Mouse (Mus musculus) limb, embryonic 14.5 days (tissue): ENCODE results near the gene Gm42421. TPM values are rescaled to one million over a fixed set of nuclear protein-coding genes. Genes with fewer than 3 reads are reported as not detected.

ENCODE experiments used
- ATAC-seq: fragments of 200-750 bp; cut with Nextera tagmentation; 2 replicates; pipeline ENCODE4 v1.8.0; 2017; ENCODE audit warnings: low read depth, moderate number of reproducible peaks, moderate TSS enrichment; ENCODE audit not compliant: low FRiP score
- DNase-seq: peaks from one replicate; pipeline ENCODE4 v3.0.0-alpha.2; 2015; ENCODE audit warnings: low spot score
- H3K27ac ChIP-seq: fragments of 300-500 bp; sonication (generic); replicated peaks from 2 replicates; pipeline ENCODE4 v1.5.1; 2014; ENCODE audit warnings: low read depth, mild to moderate bottlenecking, low read length, moderate library complexity, mixed read lengths
- H3K27me3 ChIP-seq: fragments of 300-500 bp; sonication (generic); 2 replicates; pipeline ENCODE4 v1.6.1; 2014; ENCODE audit warnings: low read length, mixed read lengths; ENCODE audit not compliant: control insufficient read depth, insufficient read depth
- H3K36me3 ChIP-seq: fragments of 300-500 bp; sonication (generic); 2 replicates; pipeline ENCODE4 v1.6.1; 2014; ENCODE audit warnings: mild to moderate bottlenecking, low read length, moderate library complexity, mixed read lengths; ENCODE audit not compliant: control insufficient read depth, insufficient read depth
- H3K4me1 ChIP-seq: fragments of 300-500 bp; sonication (generic); 2 replicates; pipeline ENCODE4 v1.6.1; 2014; ENCODE audit warnings: antibody characterized with exemption, low read length, mixed read lengths; ENCODE audit not compliant: control insufficient read depth, insufficient read depth
- H3K4me2 ChIP-seq: fragments of 300-500 bp; sonication (generic); replicated peaks from 2 replicates; pipeline ENCODE4 v1.6.1; 2014; ENCODE audit warnings: low read depth, mild to moderate bottlenecking, low read length, moderate library complexity; ENCODE audit not compliant: severe bottlenecking
- H3K4me3 ChIP-seq: fragments of 300-500 bp; sonication (generic); replicated peaks from 2 replicates; pipeline ENCODE4 v1.5.1; 2014; ENCODE audit warnings: low read length
- H3K9ac ChIP-seq: fragments of 300-500 bp; sonication (generic); 2 replicates; pipeline ENCODE4 v1.6.1; 2014; ENCODE audit warnings: mild to moderate bottlenecking, low read depth, low read length, moderate library complexity; ENCODE audit not compliant: severe bottlenecking
- H3K9me3 ChIP-seq: fragments of 300-500 bp; sonication (generic); 2 replicates; pipeline ENCODE4 v1.6.1; 2016; ENCODE audit warnings: low read length; ENCODE audit not compliant: control insufficient read depth
- POLR2A ChIP-seq: fragments of 200-500 bp; IDR thresholded peaks from 2 replicates; pipeline ENCODE4 v1.8.0; 2012; ENCODE audit warnings: inconsistent platforms, mild to moderate bottlenecking, moderate library complexity, borderline replicate concordance; ENCODE audit not compliant: insufficient read depth, insufficient read length; ENCODE audit errors: extremely low read depth
- WGBS: fragments of 180-500 bp; shearing (Covaris S2); extraction: QIAGEN DNeasy Blood & Tissue Kit; methylation state at CpG from one replicate; pipeline ENCODE4 v1.1.7; 2014; 5-methylcytosine and 5-hydroxymethylcytosine counted together
- polyA plus RNA-seq, 2 experiments: library from polyadenylated mRNA; depleted of rRNA in 1 of 2; stranded (reverse) in 1 of 2; unstranded in 1 of 2; fragments of >200 nt; fragmentation: Nextera tagmentation in 1 of 2; extraction: Ambion mirVana in 1 of 2; gene quantifications; 2 replicates each; pipeline versions ENCODE4 v1.2.1 to v1.2.3; 2012 to 2014

The Gm42421 gene
- polyA plus RNA-seq, 2 experiments, result 0.76 to 1.6 TPM

DNA sequence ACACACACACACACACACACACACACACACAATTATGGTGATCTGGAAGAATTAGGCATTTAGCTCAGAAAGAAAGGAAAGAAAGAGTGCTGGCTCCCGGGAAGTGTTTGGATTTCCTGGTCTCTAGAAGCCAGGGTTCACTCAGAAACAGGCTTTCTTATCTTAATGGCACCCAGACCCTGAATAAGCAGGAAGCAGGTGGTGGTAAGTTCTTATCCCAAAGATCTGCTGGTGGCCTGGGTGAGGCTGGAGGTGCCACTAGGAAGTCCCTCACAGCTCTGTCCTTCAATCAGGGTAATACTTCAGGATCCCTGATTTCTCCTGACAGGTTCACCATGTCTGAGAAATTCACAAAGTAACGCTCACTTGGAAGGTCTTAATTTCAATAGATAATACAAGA is 54.4 kb downstream of the Gm42421 start:
- Histone ChIP-seq H3K27ac (no peak overlapping the region), H3K36me3 (peaks cover 26% of the 10 kb centered on the region), H3K4me2 (no peak overlapping the region), H3K4me1 (no peaks in the 10 kb centered on the region), H3K9me3 (no peaks in the 10 kb centered on the region), H3K9ac (no peak overlapping the region), H3K27me3 (no peaks in the 10 kb centered on the region), H3K4me3 (no peak overlapping the region)
- TF ChIP-seq POLR2A, result no peak
- DNase-seq (no peak), ATAC-seq (no peak)
- 69% methylated on average over 2 of the region's 2 CpGs for whole genome bisulfite sequencing

DNA sequence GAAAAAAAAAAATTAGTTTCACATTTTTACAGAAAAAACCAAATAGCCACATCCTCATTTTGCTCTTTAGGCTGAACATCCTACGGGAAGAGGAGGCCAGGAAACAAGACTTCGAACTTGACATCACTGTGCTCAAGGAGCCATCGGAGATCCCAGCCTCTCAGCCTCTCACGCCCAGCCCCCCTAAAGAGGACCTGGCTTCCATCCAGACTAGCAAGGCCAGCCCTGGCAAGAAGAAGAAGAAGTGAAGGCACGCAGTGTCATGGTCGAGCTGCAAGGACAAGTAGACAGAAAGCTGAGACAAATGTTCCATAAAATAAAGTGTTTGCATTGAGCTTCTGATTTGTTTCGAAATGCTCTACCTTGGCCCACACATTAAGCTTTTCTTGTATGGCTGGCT is 57.4 kb downstream of the Gm42421 start:
- TF ChIP-seq POLR2A, result no peak
- Histone ChIP-seq H3K4me1 (no peaks in the 10 kb centered on the region), H3K27ac (no peak overlapping the region), H3K4me3 (no peak overlapping the region), H3K4me2 (no peak overlapping the region), H3K9ac (no peak overlapping the region), H3K27me3 (no peaks in the 10 kb centered on the region), H3K36me3 (peaks cover 55% of the 10 kb centered on the region), H3K9me3 (no peaks in the 10 kb centered on the region)
- 88% methylated on average over 7 of the region's 7 CpGs for WGBS
- ATAC-seq (no peak), DNase-seq (no peak)

Other genes starting within 250 kb of the Gm42421 start
- gene Usp42, start 195.9 kb upstream of the Gm42421 start, polyA plus RNA-seq (2012; rRNA removed), result 16.3 and 18.4 TPM in 2 replicates
- gene Usp42, start 195.9 kb upstream of the Gm42421 start, polyA plus RNA-seq (2014; fragmentation: Nextera tagmentation; extraction: Ambion mirVana), result 21.9 and 24.6 TPM in 2 replicates
- 24.7 and 25.8 TPM in 2 replicates for gene Eif2ak1, start 110.4 kb upstream of the Gm42421 start, polyA plus RNA-seq (2012; rRNA removed)
- gene Eif2ak1, start 110.4 kb upstream of the Gm42421 start, polyA plus RNA-seq (2014; fragmentation: Nextera tagmentation; extraction: Ambion mirVana), result 40.6 and 44.8 TPM in 2 replicates
- 0.36 and 0.54 TPM in 2 replicates for gene Ankrd61, start 30.5 kb upstream of the Gm42421 start, polyA plus RNA-seq (2012; rRNA removed)
- 0.21 and 0.33 TPM in 2 replicates for gene Ankrd61, start 30.5 kb upstream of the Gm42421 start, polyA plus RNA-seq (2014; fragmentation: Nextera tagmentation; extraction: Ambion mirVana)
- 93.0 and 94.1 TPM in 2 replicates for gene Aimp2, start 18.3 kb upstream of the Gm42421 start, polyA plus RNA-seq (2012; rRNA removed)
- 108 and 109 TPM in 2 replicates for gene Aimp2, start 18.3 kb upstream of the Gm42421 start, polyA plus RNA-seq (2014; fragmentation: Nextera tagmentation; extraction: Ambion mirVana)
- gene Pms2, start 18.2 kb upstream of the Gm42421 start, polyA plus RNA-seq (2012; rRNA removed), result 15.3 and 17.5 TPM in 2 replicates
- 25.9 and 27.0 TPM in 2 replicates for gene Pms2, start 18.2 kb upstream of the Gm42421 start, polyA plus RNA-seq (2014; fragmentation: Nextera tagmentation; extraction: Ambion mirVana)
- 2.6 and 4.4 TPM in 2 replicates for gene Rsph10b, start 4.9 kb downstream of the Gm42421 start, polyA plus RNA-seq (2012; rRNA removed)
- 2.8 and 3.2 TPM in 2 replicates for gene Rsph10b, start 4.9 kb downstream of the Gm42421 start, polyA plus RNA-seq (2014; fragmentation: Nextera tagmentation; extraction: Ambion mirVana)
- 39.9 and 48.2 TPM in 2 replicates for gene Ccz1, start 86.7 kb downstream of the Gm42421 start, polyA plus RNA-seq (2012; rRNA removed)
- 72.7 and 77.1 TPM in 2 replicates for gene Ccz1, start 86.7 kb downstream of the Gm42421 start, polyA plus RNA-seq (2014; fragmentation: Nextera tagmentation; extraction: Ambion mirVana)
- gene Ocm, start 98.5 kb downstream of the Gm42421 start, polyA plus RNA-seq (2012; rRNA removed), result not detected in 2 replicates
- gene Ocm, start 98.5 kb downstream of the Gm42421 start, polyA plus RNA-seq (2014; fragmentation: Nextera tagmentation; extraction: Ambion mirVana), result not detected in 2 replicates
- 8.2 and 10.1 TPM in 2 replicates for gene Lmtk2, start 172.3 kb downstream of the Gm42421 start, polyA plus RNA-seq (2012; rRNA removed)
- gene Lmtk2, start 172.3 kb downstream of the Gm42421 start, polyA plus RNA-seq (2014; fragmentation: Nextera tagmentation; extraction: Ambion mirVana), result 3.6 and 4.3 TPM in 2 replicates